Mouse (Mus musculus): ENCODE data around the gene Pld5. TPM values are rescaled to one million over a fixed set of nuclear protein-coding genes. Genes with fewer than 3 reads are reported as not detected.

The Pld5 gene
- polyA plus RNA-seq, 2 experiments = 0.01 TPM; not detected in 1

DNA sequence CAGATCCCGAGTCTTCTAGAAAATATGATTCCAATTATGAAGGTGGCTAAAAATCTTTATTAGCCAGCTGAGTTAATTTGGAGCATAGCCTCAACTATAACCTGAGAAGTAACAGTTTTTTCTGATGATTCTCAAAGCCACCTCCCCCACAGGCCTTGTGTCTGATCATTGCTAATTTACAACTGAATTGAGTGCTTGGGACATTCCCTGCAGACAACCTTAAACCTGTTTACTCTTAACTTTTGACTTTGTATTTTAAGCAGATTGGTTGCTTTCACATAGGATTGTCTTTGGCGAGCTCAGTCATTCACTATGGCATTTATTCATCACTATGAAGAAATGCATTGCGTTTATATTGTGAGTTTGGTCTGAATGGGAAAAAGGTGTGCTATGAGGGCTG, 246.7 kb downstream of the Pld5 start:
- Histone ChIP-seq H3K4me3 (ENCODE audit: insufficient read depth in 1 of 2, low read depth in 2 of 2, low read length in 2 of 2) (no peak overlapping the region), H3K4me2 (ENCODE audit: low read depth) (no peak overlapping the region), H3K36me3 (replicated peaks; ENCODE audit: control insufficient read depth, insufficient read depth, low read depth) (no peaks in the 10 kb centered on the region), H3K9me3 (ENCODE audit: control insufficient read depth, low read length) (no peaks in the 10 kb centered on the region), H3K27ac (no peak overlapping the region), H3K9ac (replicated peaks) (no peak overlapping the region), H3K27me3 (ENCODE audit: control insufficient read depth, insufficient read depth, low read length) (no peaks in the 10 kb centered on the region), H3K4me1 (replicated peaks; ENCODE audit: control insufficient read depth in 2 of 2, insufficient read depth in 2 of 2, low read length in 1 of 2) (no peaks in the 10 kb centered on the region)
- 55% methylated on average over 3 of the region's 3 CpGs for WGBS (ENCODE audit: insufficient replicate concordance)
- TF ChIP-seq EP300 (IDR thresholded peaks at IDR 0.05; ENCODE audit: low read depth) (no peak), CTCF (IDR thresholded peaks at IDR 0.05; ENCODE audit: low read depth) (no peak)
- no peak for ATAC-seq (ENCODE audit: insufficient read depth)
- DNase-seq (ENCODE audit: low read depth in 3 of 3, low spot score in 3 of 3) = no peak

DNA sequence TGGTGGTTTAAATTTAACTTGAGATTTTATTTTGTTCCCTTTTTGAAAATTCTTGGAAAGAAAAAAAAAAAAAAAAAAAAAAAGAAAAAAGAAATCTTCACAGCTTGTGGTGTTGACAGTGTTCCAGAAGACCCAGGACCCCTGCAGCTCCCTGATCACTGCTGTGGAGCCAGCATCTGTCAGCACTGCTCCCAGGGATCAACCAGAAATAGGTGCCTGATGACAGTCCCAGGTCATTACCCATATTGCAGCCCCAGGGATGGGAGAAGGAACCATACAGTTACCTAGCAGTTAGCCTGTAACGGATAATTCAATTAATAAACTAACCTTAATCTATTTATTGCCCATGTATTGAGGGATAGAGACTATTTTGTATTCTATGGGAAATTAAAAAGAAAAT, 250.6 kb downstream of the Pld5 start:
- Histone ChIP-seq H3K27ac (no peak overlapping the region), H3K4me1 (replicated peaks; ENCODE audit: control insufficient read depth in 2 of 2, insufficient read depth in 2 of 2, low read length in 1 of 2) (no peaks in the 10 kb centered on the region), H3K4me3 (ENCODE audit: insufficient read depth in 1 of 2, low read depth in 2 of 2, low read length in 2 of 2) (no peak overlapping the region), H3K27me3 (ENCODE audit: control insufficient read depth, insufficient read depth, low read length) (no peaks in the 10 kb centered on the region), H3K9ac (replicated peaks) (no peak overlapping the region), H3K36me3 (replicated peaks; ENCODE audit: control insufficient read depth, insufficient read depth, low read depth) (no peaks in the 10 kb centered on the region), H3K4me2 (ENCODE audit: low read depth) (no peak overlapping the region), H3K9me3 (ENCODE audit: control insufficient read depth, low read length) (no peaks in the 10 kb centered on the region)
- TF ChIP-seq CTCF (IDR thresholded peaks at IDR 0.05; ENCODE audit: low read depth) = no peak
- no peak for TF ChIP-seq EP300 (IDR thresholded peaks at IDR 0.05; ENCODE audit: low read depth)
- 51% methylated on average over 1 of the region's 1 CpGs for WGBS (ENCODE audit: insufficient replicate concordance)
- no peak for ATAC-seq (ENCODE audit: insufficient read depth)
- no peak for DNase-seq (ENCODE audit: low read depth in 3 of 3, low spot score in 3 of 3)

DNA sequence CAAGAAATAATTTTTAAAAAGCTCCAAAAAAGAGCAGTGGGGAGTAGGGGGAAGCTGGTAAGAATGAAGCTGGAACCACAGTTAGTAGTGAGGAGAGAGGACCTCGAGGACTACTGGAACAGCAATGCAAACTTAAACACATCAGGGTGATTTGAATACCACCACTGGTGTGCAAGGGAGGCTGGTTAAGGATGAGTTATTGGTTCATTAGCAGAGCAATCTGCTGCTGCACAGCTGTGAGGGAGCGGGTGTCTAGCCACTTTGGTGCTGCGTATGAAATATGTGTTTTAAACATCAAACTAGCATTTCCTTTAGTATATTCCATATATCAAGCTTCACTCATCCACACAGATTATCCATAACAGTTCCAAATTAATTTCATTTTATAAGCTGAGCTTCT, 256.6 kb downstream of the Pld5 start:
- TF ChIP-seq CTCF (IDR thresholded peaks at IDR 0.05; ENCODE audit: low read depth) = no peak
- no peak for TF ChIP-seq EP300 (IDR thresholded peaks at IDR 0.05; ENCODE audit: low read depth)
- Histone ChIP-seq H3K9me3 (ENCODE audit: control insufficient read depth, low read length) (no peaks in the 10 kb centered on the region), H3K27me3 (ENCODE audit: control insufficient read depth, insufficient read depth, low read length) (no peaks in the 10 kb centered on the region), H3K36me3 (replicated peaks; ENCODE audit: control insufficient read depth, insufficient read depth, low read depth) (no peaks in the 10 kb centered on the region), H3K4me3 (ENCODE audit: insufficient read depth in 1 of 2, low read depth in 2 of 2, low read length in 2 of 2) (no peak overlapping the region), H3K9ac (replicated peaks) (no peak overlapping the region), H3K4me1 (replicated peaks; ENCODE audit: control insufficient read depth in 2 of 2, insufficient read depth in 2 of 2, low read length in 1 of 2) (no peaks in the 10 kb centered on the region), H3K27ac (no peak overlapping the region), H3K4me2 (ENCODE audit: low read depth) (no peak overlapping the region)
- DNase-seq (ENCODE audit: low read depth in 3 of 3, low spot score in 3 of 3) = no peak
- no peak for ATAC-seq (ENCODE audit: insufficient read depth)
- 67% methylated on average over 3 of the region's 3 CpGs for WGBS (ENCODE audit: insufficient replicate concordance)

DNA sequence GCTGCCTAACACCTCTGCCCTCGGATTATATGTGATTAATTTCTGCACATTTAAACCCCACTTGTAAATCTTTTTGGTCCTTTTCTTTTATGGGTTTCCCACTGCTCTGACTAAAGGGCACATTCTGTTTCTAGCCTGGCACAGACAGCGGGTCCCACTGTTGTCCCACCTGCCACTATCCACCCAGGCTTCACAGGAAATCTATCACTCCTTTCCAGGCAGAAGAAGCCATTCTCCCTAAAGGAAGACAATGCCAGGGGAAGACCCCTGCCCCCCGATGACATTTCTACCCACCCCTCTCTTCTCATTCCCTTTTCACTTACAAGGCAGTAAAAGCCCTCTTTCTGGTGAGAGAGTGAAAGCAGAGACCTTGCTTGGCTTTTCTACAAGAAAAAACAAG, 259.0 kb downstream of the Pld5 start:
- ATAC-seq (ENCODE audit: insufficient read depth) = no peak
- WGBS (ENCODE audit: insufficient replicate concordance) = 43% methylated on average over 3 of the region's 3 CpGs
- no peak overlapping the region for H3K27ac ChIP-seq

DNA sequence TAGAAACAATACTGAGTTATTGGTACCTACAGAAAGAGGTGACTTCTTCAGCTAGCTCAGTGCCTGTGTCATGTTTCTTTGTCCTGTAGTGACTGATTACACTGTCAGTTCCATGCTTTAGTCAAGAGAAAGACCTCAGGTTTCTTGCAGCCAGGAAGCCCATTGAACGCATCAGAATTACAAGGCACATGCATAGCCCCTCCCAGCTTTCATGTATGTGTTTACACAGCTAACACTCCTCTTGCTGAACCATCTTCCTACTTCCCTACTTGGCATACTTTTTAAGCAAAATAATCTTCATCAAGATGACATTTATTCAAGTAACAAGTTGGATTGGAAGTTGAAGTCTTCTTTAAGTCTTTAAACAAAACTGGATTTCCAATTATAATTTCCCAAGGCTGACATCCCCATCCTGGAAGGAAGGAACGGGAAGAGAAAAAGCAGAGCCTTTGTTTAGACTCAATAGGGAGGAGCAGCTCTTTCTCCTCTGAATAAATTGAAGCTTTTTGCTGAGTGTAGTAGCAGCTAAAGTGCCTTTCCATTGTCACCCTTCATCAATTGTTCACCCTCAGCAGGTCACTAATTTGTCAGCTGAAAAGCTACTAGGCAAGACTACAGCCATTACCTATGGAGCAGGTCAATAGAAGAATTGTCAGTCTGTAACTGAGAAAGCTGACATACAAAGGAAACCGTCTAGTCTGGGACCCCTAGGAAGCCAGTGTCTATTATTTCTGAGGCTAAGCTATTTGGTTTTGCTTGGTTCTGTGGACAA, 261.4 kb downstream of the Pld5 start:
- no peak for ATAC-seq (ENCODE audit: insufficient read depth)
- H3K9me3 ChIP-seq (ENCODE audit: control insufficient read depth, low read length) = no peaks in the 10 kb centered on the region
- H3K9ac ChIP-seq (replicated peaks) = no peak overlapping the region
- no peak overlapping the region for H3K4me2 ChIP-seq (ENCODE audit: low read depth)
- no peak overlapping the region for H3K27ac ChIP-seq
- 34% methylated on average over 3 of the region's 3 CpGs for WGBS (ENCODE audit: insufficient replicate concordance)
- DNase-seq (ENCODE audit: low read depth in 3 of 3, low spot score in 3 of 3) = no peak
- H3K4me1 ChIP-seq (replicated peaks; ENCODE audit: control insufficient read depth in 2 of 2, insufficient read depth in 2 of 2, low read length in 1 of 2) = no peaks in the 10 kb centered on the region
- TF ChIP-seq EP300 (IDR thresholded peaks at IDR 0.05; ENCODE audit: low read depth) = no peak
- no peak for TF ChIP-seq CTCF (IDR thresholded peaks at IDR 0.05; ENCODE audit: low read depth)
- no peaks in the 10 kb centered on the region for H3K36me3 ChIP-seq (replicated peaks; ENCODE audit: control insufficient read depth, insufficient read depth, low read depth)
- H3K4me3 ChIP-seq (ENCODE audit: insufficient read depth in 1 of 2, low read depth in 2 of 2, low read length in 2 of 2) = no peak overlapping the region
- H3K27me3 ChIP-seq (ENCODE audit: control insufficient read depth, insufficient read depth, low read length) = no peaks in the 10 kb centered on the region

More for the DNA sequence above, 259.0 kb downstream of the Pld5 start:
- H3K4me2 ChIP-seq (ENCODE audit: low read depth) = no peak overlapping the region
- H3K36me3 ChIP-seq (replicated peaks; ENCODE audit: control insufficient read depth, insufficient read depth, low read depth) = no peaks in the 10 kb centered on the region
- no peaks in the 10 kb centered on the region for H3K9me3 ChIP-seq (ENCODE audit: control insufficient read depth, low read length)
- no peak overlapping the region for H3K4me3 ChIP-seq (ENCODE audit: insufficient read depth in 1 of 2, low read depth in 2 of 2, low read length in 2 of 2)
- H3K9ac ChIP-seq (replicated peaks) = no peak overlapping the region
- H3K4me1 ChIP-seq (replicated peaks; ENCODE audit: control insufficient read depth in 2 of 2, insufficient read depth in 2 of 2, low read length in 1 of 2) = no peaks in the 10 kb centered on the region
- TF ChIP-seq EP300 (IDR thresholded peaks at IDR 0.05; ENCODE audit: low read depth) (no peak), CTCF (IDR thresholded peaks at IDR 0.05; ENCODE audit: low read depth) (no peak)
- H3K27me3 ChIP-seq (ENCODE audit: control insufficient read depth, insufficient read depth, low read length) = no peaks in the 10 kb centered on the region
- DNase-seq (ENCODE audit: low read depth in 3 of 3, low spot score in 3 of 3) = no peak
